Mouse (Mus musculus) neural tube, embryonic 10.5 days (tissue): ENCODE measurements around the gene Sec22b.

Experiments
- DNase-seq: peaks from one replicate; pipeline ENCODE4 v3.0.0-alpha.2; 2017; ENCODE audit warnings: low spot score; ENCODE audit errors: extremely low spot score

Gene Sec22b

GRCm38 (mm10) chr3:97972707-97973106 is 71.7 kb downstream of the Sec22b start:
- DNase-seq, result no peak
